Mouse (Mus musculus) Muller cell, postnatal 12 days (primary cell): ENCODE results near the gene Clcc1.
A peak's percentile ranks its signal among the peaks of the same experiment; 100 is the strongest.
"Not testable (repeated sequence)": the region's sequence is repeated elsewhere in the genome, so short reads cannot be mapped to it uniquely, and the experiment has no call there.

Source experiments
- DNase-seq: peaks from one replicate; pipeline ENCODE4 v3.0.0-alpha.2; 2015; ENCODE audit errors: inconsistent ontology term

The Clcc1 gene

DNA sequence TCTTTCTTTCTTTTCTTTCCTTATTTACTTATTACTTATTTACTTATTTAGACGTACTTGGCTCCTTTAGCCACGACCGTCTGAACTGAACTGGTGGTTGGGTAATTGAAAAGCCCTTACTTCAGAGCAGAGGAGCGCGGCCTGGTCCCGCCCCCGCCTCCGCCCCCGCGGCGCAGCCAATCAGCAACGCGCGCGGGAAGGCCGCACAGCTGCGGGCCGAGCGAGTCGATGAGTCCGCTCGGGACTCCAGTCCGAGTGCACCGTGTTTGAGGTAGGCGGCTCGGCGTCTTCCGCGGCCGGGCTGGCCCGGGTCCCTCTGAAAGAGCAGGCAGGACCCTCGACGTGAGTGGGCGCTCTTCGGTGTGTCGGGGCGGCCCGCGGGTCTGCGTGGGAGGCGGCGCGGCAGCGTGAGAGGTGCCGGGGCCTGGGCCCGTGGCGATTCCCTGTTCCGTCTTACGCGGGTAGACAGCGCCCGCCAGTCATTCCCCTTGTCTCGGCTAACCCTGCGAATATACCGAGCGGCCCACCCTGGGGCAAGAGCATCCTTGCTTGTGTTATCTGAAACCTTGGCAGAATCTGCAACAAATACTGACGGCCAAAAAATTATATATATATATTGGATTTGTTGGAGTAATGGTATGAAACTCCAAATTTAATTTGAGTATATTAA is at the start of gene Clcc1:
Gene Clcc1 (plus strand): TSS at position 204 of the 670 bp plus-strand sequence.
- DNase-seq: peak; percentile 97

DNA sequence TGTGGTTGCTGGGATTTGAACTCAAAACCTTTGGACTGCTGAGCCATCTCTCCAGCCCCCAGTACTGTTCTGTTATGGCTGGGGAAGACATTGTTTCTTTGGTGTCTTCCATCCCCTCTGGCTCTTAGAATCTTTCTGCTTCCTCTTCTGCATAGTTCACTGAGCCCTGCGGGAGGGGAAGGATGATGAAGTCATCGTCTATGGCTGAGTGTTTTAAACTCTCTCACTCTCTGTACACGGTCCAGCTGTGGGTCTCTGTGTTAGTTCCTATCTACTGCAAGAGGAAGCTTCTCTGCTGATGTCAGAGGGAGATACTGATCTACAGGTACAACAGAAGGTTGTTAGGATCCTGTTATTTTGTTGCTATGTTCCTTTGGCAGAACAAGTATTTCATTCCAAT is 44.8 kb upstream of the Clcc1 start:
- DNase-seq: peak; percentile 20

DNA sequence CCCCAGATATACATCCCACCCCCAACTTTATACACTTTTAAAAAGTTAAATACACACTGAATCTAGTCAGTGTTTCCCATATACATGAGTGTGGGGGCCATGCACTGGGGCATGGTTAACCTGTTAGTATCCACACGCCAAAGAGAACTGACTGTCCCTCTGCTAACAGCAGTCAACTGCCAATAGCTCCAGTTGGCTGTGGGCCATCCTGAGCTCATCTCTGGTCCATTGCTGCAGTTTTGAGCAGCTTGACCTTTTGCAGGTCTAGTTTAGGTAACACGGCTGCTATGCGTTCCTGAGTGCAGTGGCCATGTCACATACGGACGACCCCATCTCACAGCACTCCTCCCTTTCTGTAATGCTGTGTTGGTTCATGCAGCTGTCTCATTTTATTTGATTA is 19.0 kb upstream of the Clcc1 start:
- DNase-seq: no peak

DNA sequence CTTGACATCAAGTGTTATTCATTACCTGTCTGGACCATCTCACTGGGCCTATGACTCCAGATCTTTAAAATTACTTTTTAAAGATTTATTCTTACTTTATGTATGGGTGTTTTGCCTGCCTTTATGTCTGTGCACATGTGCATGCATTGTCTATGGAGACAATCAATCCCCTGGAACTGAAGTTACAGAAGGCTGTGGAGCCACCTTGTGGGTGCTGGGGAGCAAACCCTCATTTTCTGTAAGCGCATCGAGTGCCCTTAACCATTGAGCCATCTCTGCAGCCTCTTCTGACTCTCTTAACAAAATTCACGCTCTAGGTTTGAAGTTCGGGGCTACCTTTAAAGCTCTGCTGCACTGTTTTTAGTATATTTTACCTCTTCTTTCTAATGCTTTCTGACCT is 14.3 kb upstream of the Clcc1 start:
- no peak for DNase-seq

DNA sequence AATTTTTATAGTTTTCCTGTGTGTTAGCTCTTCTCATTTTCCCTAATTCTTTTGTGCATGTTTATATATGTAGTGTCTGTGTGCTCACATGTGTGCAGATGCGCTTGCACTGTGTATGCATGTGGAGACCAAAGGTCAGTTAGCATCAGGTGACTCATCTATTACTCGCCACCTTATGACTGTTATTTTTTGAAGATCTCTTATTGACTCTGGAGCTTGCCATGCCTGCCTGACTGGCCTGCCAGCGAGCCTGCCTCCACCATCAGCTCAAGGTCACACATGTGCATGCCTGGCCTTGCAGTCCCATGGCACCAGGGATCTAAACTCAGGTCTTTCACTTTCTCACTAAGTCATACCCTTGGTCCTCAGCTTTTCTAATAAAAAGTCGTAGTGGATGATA is 12.7 kb upstream of the Clcc1 start:
- no peak for DNase-seq

DNA sequence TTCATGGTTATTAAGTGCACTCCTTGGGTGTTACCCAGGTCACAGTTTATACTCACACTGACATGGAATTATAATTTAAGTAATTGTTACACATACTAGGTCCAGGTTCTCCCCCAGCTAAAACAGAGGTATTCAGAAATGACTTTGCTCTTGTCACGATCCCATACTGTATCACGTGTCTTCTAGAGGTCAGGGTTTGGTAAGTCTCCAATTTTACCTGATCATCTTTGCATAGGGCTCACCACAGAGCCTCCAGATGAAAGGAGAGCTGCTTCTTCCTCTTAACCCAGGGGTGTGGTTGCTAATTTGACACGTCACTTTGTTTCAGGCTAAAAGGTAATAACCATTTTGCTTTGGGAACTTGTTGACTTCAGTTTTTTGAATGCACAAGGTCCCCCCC is 8.9 kb upstream of the Clcc1 start:
- no peak for DNase-seq

DNA sequence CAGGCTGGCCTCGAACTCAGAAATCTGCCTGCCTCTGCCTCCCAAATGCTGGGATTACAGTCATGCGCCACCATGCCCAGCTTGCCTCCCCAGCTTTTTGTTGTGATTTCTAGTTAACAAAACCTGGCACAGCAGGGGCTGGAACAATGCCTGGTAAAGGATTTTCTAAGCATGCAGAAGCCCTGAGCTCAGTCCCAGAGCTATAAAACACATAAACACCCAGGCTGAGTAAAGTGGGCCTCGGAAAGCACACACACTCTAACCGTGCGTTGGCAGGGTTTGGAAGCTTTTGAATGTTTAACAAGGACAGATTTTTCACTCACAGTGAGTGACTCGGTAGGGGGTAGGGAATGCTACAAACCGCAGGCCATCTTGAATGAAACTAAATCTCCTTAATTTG is 7.7 kb upstream of the Clcc1 start:
- peak; percentile 57 for DNase-seq

DNA sequence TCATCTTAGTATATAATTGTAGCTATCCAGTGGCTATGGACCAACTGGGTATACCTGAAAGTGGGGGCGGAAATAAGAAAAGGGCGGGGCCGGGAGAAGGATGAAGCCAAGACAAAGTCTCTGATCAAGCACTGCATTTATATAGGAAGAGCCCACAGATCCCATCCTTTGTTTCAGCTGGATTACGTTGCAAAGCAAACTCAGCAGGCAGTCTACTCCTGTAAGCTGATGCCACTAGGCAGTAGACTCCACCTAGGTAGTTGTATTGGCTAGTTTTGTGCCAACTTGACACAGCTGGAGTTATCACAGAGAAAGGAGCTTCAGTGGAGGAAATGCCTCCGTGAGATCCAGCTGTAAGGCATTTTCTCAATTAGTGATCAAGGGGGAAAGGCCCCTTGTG is 6.0 kb upstream of the Clcc1 start:
- not testable (repeated sequence) for DNase-seq

DNA sequence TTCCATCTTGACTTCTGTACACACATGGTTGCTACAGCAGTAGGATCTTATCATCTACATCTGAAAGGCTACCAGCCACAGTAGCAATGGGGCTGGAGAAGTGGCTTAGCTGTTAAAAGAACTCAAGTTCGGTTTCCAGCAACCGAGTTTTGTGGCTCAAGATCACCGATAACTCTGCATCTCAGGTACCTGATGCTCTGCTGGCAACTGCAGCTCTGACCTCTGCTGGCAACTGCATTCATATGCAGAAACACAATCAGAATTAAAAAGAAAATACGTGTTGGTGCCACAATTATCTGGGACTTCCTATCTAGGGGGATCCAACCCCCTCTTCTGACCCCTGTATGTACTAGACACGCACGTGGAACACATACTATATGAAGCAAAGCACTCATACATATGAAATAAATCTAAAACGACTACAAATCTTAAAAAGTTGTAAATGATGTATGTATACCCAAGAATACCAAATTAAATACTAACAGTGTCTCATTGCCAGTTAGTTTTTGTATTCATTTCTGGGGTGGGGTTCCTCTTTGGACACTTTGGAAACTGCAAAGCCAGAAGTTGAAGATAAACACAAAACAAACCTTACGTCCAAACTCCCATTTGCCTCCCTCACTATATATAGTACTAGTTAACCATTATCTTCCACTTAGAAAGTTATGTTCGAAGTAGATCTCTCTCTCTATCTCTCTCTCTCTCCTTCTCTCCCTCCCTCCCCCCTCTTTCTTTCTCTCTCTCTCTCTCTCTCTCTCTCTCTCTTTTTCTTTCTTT is 659 bp upstream of the Clcc1 start:
- DNase-seq: peak; percentile 19

DNA sequence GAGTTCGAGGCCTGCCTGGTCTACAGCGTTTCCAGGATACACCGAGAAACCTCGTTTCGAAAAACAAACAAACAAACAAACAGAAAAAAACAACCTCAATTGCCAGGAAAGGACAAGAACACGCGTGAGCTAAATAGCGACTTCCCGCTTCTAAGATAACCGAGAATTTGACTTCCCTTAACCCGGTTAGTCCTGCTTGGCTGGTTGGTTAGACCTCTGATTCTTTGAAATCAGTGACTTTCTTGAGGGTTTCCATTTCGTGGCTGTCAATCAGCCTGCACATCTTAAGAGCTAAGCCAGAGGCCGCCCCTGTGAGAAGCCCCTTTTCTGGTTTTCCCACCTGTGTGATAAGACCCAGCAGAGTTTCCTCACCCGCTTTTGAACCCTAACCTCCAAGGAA is 853 bp downstream of the Clcc1 start:
- DNase-seq: no peak

DNA sequence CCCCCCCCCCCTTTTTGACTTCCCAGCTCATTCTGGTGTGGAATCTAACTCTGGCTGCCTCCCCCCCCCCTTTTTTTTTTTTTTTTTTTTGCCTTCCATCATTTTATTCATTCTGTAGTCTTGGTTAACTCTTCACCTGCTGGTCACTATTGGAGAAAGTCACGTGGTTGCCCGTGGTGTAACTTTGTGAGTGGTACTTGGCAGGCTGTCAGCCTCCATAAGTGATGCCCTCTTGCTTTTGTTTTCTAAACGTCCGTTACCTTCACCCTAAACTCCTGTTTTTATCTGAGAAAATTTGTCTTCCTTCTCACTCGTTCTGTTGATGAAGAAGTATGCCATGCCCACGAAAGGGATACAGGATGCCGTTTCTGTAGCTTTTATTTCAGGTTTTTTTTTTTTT is 1.8 kb downstream of the Clcc1 start:
- no peak for DNase-seq

DNA sequence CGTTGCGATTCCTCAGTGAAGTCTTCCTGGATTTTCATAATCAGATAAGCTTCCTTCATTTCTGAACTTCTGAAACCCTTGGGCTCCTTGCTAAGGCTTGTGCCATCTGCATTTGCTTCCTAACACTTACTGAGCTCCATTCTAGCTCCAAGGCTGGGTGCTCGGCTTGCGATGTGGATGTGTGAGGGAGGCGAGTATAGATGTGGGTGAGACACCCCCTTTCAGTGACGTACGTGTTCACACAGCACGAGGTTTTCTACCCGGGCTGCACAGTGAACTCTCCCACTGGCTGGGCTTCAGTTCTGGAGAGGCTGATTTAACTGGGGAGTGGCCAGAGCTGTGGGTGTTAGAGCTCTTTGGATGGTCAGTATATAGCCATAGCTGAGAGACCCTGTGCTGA is 4.9 kb downstream of the Clcc1 start:
- DNase-seq: no peak

DNA sequence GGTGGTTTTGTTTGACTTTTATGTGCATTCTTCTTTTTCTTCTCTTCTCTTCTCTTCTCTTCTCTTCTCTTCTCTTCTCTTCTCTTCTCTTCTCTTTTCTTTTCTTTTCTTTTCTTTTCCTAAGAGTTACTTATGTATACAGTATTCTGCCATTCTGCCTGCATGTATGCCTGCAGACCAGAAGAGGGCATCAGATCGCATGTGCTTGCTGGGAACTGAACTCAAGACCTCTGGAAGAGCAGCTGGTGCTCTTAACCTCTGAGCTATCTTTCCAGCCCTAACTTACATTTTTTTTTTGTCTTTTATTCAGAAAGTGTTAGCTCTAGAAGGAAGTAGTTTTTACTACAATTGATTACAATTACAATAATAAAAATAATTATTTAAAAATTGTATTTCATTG is 7.2 kb downstream of the Clcc1 start:
- no peak for DNase-seq

DNA sequence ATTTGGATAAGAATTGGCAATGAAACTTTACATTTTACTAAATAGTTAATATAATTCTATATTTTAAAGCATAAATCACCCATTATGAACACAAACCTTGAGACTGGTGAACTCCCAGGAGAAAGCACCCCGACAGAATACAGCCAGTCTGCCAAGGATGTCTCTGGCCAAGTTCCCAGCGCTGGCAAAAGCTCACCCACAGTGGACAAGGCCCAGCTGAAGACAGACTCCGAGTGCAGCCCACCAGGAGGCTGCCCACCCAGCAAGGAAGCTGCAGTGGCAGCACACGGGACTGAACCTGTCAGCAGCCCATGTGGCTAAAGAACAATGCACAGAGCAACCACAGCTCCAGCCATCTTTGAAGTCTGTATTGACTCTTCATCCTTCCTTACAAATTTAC is 22.9 kb downstream of the Clcc1 start:
- DNase-seq: no peak

DNA sequence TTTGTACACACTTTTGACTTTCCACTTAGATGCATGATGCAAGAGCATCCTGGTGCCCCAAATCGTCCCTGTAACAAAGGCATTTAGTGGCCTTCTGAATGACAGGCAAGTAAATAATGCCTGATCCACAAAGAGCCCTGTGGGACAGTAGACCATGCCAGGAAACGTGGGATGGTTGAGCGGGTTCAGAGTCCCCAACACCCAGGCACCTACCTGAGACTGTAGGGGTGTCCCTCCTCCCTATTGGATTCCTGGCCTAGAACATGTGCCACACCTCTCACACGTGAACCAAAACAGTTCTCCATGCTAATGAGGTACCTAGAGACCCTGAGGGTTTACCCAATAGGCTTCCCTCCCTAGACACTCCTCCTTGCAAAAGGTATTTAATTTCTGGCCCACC is 27.3 kb downstream of the Clcc1 start:
- no peak for DNase-seq

DNA sequence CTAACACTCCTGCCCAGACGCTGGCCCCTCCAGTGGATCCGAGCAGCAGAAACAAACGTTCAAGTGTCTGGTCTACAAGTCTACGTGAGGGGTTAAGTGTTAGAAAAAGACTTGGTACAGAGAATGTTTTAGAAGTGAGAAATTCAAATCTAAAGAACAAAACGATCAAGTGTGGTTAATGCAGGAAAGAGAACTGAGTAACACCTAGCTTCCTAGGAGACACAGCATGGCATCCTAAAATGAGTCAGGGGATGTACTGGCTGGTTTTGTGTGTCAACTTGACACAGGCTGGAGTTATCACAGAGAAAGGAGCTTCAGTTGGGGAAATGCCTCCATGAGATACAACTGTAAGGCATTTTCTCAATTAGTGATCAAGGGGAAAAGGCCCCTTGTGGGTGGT is 29.9 kb downstream of the Clcc1 start:
- DNase-seq: not testable (repeated sequence)

DNA sequence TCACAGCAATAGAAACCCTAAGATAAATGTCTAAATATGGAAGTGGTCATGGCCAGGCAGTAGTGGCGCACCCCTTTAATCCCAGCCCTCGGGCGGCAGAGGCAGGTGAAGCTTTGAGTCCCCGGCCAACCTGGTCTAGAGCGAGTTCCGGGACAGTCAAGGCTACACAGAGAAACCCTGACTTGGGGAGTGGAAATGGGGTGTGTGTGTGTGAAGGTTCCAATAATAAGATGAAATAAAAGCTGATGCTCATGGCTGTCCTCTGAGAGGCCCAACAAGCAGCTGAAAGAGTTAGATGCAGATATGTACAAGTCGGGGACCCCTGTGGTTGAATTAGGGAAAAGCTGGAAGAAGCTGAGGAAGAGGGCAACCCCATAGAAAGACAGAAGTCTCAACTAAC is 32.0 kb downstream of the Clcc1 start:
- no peak for DNase-seq

DNA sequence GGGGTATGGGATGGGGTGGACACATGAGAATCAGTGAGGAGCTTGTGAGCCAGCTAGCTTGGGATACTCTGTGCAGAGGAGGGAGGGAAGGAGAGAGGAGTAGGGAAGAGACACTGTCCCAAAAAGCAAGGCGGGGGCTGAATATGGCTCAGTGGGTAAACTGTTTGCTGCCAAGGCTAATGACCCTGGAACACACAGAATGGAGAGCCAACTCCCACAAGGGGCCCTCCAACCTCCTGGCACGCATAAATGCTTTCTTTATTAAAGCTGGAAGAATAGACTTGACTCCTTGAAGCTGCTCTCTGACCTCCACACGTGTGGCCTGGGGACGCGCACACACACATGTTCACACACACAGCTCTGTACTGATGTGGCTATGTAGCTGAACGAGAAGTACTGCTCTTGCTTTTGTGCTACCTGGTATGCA is 35.3 kb downstream of the Clcc1 start:
- peak; percentile 44 for DNase-seq

DNA sequence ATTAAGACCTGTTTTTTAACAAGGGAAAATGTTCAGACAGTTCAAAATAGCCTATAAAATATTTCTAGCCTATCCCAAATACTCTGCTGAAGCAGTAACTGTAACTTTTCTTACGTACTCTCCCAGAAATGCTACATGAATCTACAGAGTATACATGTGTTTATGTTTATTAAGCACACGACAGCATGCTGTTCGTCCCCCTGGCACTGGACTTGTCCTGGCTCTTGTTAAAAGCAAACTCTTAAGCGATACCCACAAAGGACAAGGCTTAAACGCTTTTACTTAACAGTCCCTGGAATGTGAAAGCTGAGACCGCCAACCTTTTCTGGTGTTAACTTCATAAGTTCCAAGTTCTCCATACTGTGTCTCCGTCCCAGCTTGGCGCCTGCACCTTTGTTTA is 35.7 kb downstream of the Clcc1 start:
- DNase-seq: no peak

DNA sequence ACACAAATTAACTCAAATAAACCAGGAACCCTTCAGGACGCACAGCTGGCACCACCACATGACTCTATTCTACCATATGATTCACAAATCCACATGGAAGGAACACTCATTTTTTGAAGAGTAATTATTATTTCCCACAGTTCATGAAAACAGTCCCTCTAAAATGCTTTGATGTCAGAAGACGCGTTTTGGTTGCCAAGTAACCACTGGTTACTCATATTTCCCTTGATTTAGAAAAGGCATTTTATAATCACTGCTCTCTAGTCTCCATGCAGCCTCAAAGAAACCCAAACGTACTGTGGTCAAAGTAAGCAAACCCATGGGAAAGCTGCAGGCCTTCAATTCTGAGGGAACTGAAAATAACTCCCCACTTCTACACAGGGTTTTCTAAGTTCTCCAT is 36.3 kb downstream of the Clcc1 start:
- peak; percentile 54 for DNase-seq

DNA sequence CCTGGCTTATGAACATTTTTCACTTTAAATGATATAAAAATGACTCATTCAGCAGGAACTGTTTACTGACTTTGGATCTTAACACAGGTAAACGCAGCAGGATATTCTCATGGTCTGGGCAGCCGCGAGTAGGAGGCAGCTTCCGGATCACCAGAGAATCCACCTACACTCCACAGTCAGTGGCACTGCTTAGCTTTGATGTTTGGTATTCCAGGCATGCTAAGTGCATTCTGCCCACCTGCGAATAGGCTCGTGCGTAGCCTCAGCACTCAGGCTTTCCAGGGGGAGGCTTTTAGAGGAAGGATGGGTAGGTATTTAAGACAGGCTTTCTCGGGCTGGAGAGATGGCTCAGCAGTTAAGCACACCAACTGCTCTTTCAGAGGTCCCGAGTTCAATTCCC is 40.6 kb downstream of the Clcc1 start:
- no peak for DNase-seq

DNA sequence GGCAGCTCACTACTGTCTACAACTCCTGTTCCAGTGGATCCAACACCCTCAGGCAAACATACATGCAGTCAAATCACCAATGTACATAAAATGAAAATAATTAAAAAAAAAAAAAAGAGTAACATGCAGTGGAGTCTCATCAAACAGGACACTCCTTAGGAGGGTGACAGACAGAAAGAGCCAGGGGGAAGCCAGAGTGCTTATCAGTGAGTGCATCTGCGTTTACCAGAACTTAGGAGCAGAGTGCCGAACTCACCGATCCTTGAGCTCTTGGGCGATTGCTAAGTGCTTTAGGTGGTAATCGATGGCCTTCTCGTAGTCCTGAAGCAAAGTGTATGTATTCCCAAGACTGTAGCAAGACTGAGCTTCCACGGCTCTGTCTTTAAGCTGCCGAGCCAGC is 44.9 kb downstream of the Clcc1 start:
- DNase-seq: no peak

DNA sequence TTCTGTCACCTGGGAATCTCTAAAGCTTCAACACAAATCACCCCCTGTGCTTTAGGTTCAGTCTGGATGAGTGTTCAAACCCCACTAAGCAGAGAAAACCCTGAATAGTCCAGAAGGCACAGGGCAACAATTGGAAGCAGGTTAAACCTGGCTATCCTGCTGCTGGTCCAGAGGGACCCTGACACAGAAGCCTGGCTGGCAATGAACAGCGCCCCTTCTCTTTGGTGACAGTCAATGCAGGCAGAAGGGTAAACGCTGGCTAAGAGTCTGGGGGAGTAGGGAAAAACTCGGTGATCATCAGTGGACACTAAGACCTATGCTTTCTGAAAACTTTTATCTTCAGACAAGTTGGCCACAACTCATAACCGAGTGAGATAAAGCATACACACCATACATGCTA is 46.1 kb downstream of the Clcc1 start:
- DNase-seq: no peak

DNA sequence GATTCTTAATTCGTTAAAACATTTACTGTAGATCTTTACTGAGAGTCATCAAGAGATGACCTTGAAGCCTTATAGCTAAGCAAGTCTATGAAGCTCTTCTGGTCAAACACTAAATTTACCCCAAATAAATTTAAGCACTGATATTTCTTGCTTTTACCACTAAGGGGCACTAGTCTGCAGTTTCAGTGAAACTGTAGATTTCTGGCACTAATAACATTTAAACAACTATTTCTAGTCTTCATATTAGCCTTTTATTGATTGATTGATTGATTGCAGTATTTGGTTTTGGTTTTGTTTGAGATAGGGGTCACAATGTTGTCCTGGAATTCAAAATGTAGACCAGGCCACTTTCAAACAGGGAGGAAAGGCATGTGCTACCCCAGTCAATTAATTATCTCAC is 47.5 kb downstream of the Clcc1 start:
- no peak for DNase-seq
